ENCODE assay signal across 8 mouse cellular contexts in the genomic region with DNA sequence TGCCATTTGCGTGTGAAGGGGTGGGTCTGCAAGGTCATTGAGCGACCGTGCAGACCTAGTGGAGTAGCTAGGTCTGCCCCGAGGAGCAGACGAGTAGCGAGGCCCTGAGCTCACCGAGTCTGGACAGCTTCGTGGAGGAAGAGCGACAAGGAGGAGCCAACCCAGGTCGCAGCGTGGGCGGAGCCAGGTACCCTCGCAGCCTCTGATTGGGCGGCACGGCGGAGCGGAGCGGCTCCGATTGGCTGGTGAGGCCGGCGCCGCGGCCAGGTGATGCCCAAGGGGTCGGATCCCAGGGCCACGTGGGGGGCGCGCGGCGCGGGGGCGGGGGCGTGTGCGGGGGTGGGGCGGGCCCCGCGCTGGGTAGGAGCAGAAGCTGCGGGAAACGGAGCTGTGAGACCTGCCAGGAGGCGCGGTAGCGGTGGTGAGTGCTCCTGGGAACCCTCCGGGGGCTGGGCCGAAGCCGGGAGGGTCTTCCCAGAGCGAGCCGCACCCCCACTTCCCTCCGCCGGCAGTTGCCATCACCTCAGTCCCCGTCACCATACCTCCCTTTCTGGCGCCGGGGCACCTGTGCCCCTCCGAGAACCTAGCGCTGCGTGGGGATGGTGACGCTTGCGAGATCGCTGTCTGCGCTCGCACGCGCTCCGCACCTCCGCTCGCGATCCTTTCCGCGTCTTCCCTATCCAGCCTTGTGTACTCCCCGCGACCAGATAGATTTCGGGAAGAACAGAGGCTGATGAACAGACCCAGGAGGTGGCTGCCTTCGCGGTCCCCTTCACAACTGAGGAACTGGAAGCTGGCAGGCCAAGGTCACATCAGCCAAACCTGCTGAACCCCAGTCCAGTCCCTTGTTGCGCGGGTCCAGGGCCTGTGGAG. TPM values are rescaled to one million over a fixed set of nuclear protein-coding genes. Genes with fewer than 3 reads are reported as not detected.
DNase-seq lines count a peak whose midpoint lies in the region; ATAC-seq and TF ChIP-seq lines count a peak whose summit lies in the region.

Gene Sh2d5 (plus strand): TSS at position 316 of the 873 bp plus-strand sequence.
Gene Kif17 (plus strand): TSS at position 348 of the 873 bp plus-strand sequence.

- peaks cover 36% of the 10 kb centered on the region for H3K4me1 ChIP-seq in embryonic facial prominence, embryonic 13.5 days
- peaks cover 41% of the 10 kb centered on the region for H3K4me1 ChIP-seq in heart, embryonic 10.5 days
- peaks cover 18% of the 10 kb centered on the region for H3K4me1 ChIP-seq in kidney, embryonic 14.5 days (ENCODE audit: control insufficient read depth, insufficient read depth, low read length)
- peaks cover 15% of the 10 kb centered on the region for H3K4me1 ChIP-seq in midbrain, postnatal 0 days (ENCODE audit: insufficient read depth, low read length)
- H3K4me1 ChIP-seq in stomach, embryonic 14.5 days (ENCODE audit: control insufficient read depth, insufficient read depth, low read length): peaks cover 17% of the 10 kb centered on the region

- DNase-seq in B cell, adult 2 months: peak; percentile 77
- DNase-seq in adrenal gland, postnatal 4 days (ENCODE audit: low spot score in 2 of 2): peak; percentile 35 to 40
- peak; percentile 94 for DNase-seq in heart, embryonic 10.5 days (ENCODE audit: low spot score)
- peak; percentile 84 for DNase-seq in liver
- DNase-seq in midbrain, postnatal 0 days (ENCODE audit: low spot score): peak; percentile 92

- peak; percentile 88 for ATAC-seq in embryonic facial prominence, embryonic 13.5 days (ENCODE audit: insufficient number of reproducible peaks, insufficient read depth, low FRiP score, low TSS enrichment, low read depth)
- peak; percentile 88 for ATAC-seq in kidney, embryonic 14.5 days (ENCODE audit: low FRiP score, low TSS enrichment)
- ATAC-seq in midbrain, postnatal 0 days (ENCODE audit: low FRiP score): peak; percentile 94
- peak; percentile 85 for ATAC-seq in stomach, embryonic 14.5 days (ENCODE audit: insufficient number of reproducible peaks, insufficient read depth, low FRiP score, low read depth)

- peak within 1 kb of the TSS; percentile 56 for H3K4me3 ChIP-seq in embryonic facial prominence, embryonic 13.5 days
- H3K4me3 ChIP-seq in heart, embryonic 10.5 days: peak within 1 kb of the TSS; percentile 71
- peak within 1 kb of the TSS; percentile 49 for H3K4me3 ChIP-seq in kidney, embryonic 14.5 days (ENCODE audit: low read length)
- peak within 1 kb of the TSS; percentile 61 for H3K4me3 ChIP-seq in midbrain, postnatal 0 days (ENCODE audit: low read depth, low read length)
- peak within 1 kb of the TSS; percentile 42 for H3K4me3 ChIP-seq in stomach, embryonic 14.5 days (ENCODE audit: low read depth, low read length)

- TF ChIP-seq CTCF in midbrain, postnatal 0 days (IDR thresholded peaks at IDR 0.05): no peak

- under 1% methylated on average over 74 of the region's 74 CpGs for WGBS in embryonic facial prominence, embryonic 13.5 days
- under 1% methylated on average over 65 of the region's 74 CpGs for WGBS in heart, embryonic 10.5 days
- WGBS in kidney, embryonic 14.5 days: under 1% methylated on average over 58 of the region's 74 CpGs
- WGBS in midbrain, postnatal 0 days: under 1% methylated on average over 49 of the region's 74 CpGs
- WGBS in stomach, embryonic 14.5 days: 2% methylated on average over 59 of the region's 74 CpGs

- peaks cover 24% of the 10 kb centered on the region for H3K36me3 ChIP-seq in embryonic facial prominence, embryonic 13.5 days
- H3K36me3 ChIP-seq in heart, embryonic 10.5 days: peaks cover 20% of the 10 kb centered on the region
- peaks cover 17% of the 10 kb centered on the region; the same call in 1 of the 2 replicates for H3K36me3 ChIP-seq in kidney, embryonic 14.5 days (ENCODE audit: control insufficient read depth, insufficient read depth, low read length)
- peaks cover 1% of the 10 kb centered on the region; the same call in 1 of the 2 replicates for H3K36me3 ChIP-seq in midbrain, postnatal 0 days (ENCODE audit: insufficient read depth, low read length)
- H3K36me3 ChIP-seq in stomach, embryonic 14.5 days (ENCODE audit: control insufficient read depth, insufficient read depth, low read length): peaks cover under 1% of the 10 kb centered on the region; the same call in 1 of the 2 replicates

- H3K27me3 ChIP-seq in embryonic facial prominence, embryonic 13.5 days: peaks cover 37% of the 10 kb centered on the region
- peaks cover 65% of the 10 kb centered on the region for H3K27me3 ChIP-seq in heart, embryonic 10.5 days (ENCODE audit: insufficient read depth, poor library complexity, severe bottlenecking)
- H3K27me3 ChIP-seq in kidney, embryonic 14.5 days (ENCODE audit: control insufficient read depth, insufficient read depth, low read length): peaks cover 13% of the 10 kb centered on the region
- no peaks in the 10 kb centered on the region for H3K27me3 ChIP-seq in midbrain, postnatal 0 days (ENCODE audit: insufficient read depth, low read length)
- peaks cover 16% of the 10 kb centered on the region for H3K27me3 ChIP-seq in stomach, embryonic 14.5 days (ENCODE audit: control insufficient read depth, insufficient read depth, low read length)

- H3K9ac ChIP-seq in embryonic facial prominence, embryonic 13.5 days: peak within 1 kb of the TSS; percentile 67
- peak within 1 kb of the TSS; percentile 56 for H3K9ac ChIP-seq in kidney, embryonic 14.5 days (ENCODE audit: low read depth, low read length)
- peak within 1 kb of the TSS; percentile 70 for H3K9ac ChIP-seq in midbrain, postnatal 0 days (replicated peaks; ENCODE audit: low read length, poor library complexity, severe bottlenecking)
- 0 out of 2 replicates have a peak within 1 kb of the TSS, but pooled peaks have one; percentile 2 for H3K9ac ChIP-seq in stomach, embryonic 14.5 days (replicated peaks; ENCODE audit: low read depth, low read length)

- H3K9me3 ChIP-seq in embryonic facial prominence, embryonic 13.5 days: no peaks in the 10 kb centered on the region
- no peaks in the 10 kb centered on the region for H3K9me3 ChIP-seq in heart, embryonic 10.5 days
- H3K9me3 ChIP-seq in kidney, embryonic 14.5 days (ENCODE audit: control insufficient read depth, low read length): no peaks in the 10 kb centered on the region
- H3K9me3 ChIP-seq in midbrain, postnatal 0 days (ENCODE audit: low read length): no peaks in the 10 kb centered on the region
- H3K9me3 ChIP-seq in stomach, embryonic 14.5 days (ENCODE audit: control insufficient read depth, low read depth, low read length): no peaks in the 10 kb centered on the region

- H3K27ac ChIP-seq in embryonic facial prominence, embryonic 13.5 days: no peak within 1 kb of the TSS
- H3K27ac ChIP-seq in heart, embryonic 10.5 days: peak within 1 kb of the TSS; percentile 53; the same call in 1 of the 2 replicates
- no peak within 1 kb of the TSS for H3K27ac ChIP-seq in kidney, embryonic 14.5 days (ENCODE audit: low read depth, low read length)
- peak within 1 kb of the TSS; percentile 55 for H3K27ac ChIP-seq in midbrain, postnatal 0 days (ENCODE audit: low read depth, low read length)
- H3K27ac ChIP-seq in stomach, embryonic 14.5 days (ENCODE audit: low read length): no peak within 1 kb of the TSS

- H3K4me2 ChIP-seq in embryonic facial prominence, embryonic 13.5 days: peak within 1 kb of the TSS; percentile 100
- H3K4me2 ChIP-seq in kidney, embryonic 14.5 days (replicated peaks; ENCODE audit: low read depth, low read length): peak within 1 kb of the TSS; percentile 99
- peak within 1 kb of the TSS; percentile 81 for H3K4me2 ChIP-seq in midbrain, postnatal 0 days (ENCODE audit: low read depth, low read length, poor library complexity, severe bottlenecking)
- H3K4me2 ChIP-seq in stomach, embryonic 14.5 days (replicated peaks; ENCODE audit: low read depth, low read length): peak within 1 kb of the TSS; percentile 100

RNA-seq across cellular contexts. Expression of gene Sh2d5, which starts in this region (rescaled TPM):
- 1 to 10 TPM; 3.7 to 4.5 TPM for total RNA-seq in adrenal gland, postnatal 4 days (2021)
- polyA plus RNA-seq in embryonic facial prominence, embryonic 13.5 days (2015; fragmentation: Nextera tagmentation; extraction: Ambion mirVana): 0.79 and 1.2 TPM in 2 replicates
- 0.65 and 0.89 TPM in 2 replicates for polyA plus RNA-seq in heart, embryonic 10.5 days (2016; fragmentation: Nextera tagmentation; extraction: Ambion mirVana)
- polyA plus RNA-seq in kidney, embryonic 14.5 days (2014; fragmentation: Nextera tagmentation; extraction: Ambion mirVana): 0.47 and 0.60 TPM in 2 replicates
- total RNA-seq in midbrain, postnatal 0 days (2014; rRNA removed): 23.8 and 29.8 TPM in 2 replicates
- polyA plus RNA-seq in midbrain, postnatal 0 days (2015; fragmentation: Nextera tagmentation; extraction: Ambion mirVana): 18.4 and 19.2 TPM in 2 replicates
- 0.41 and 0.48 TPM in 2 replicates for polyA plus RNA-seq in stomach, embryonic 14.5 days (2014; fragmentation: Nextera tagmentation; extraction: Ambion mirVana)

RNA-seq across cellular contexts. Expression of gene Kif17, which starts in this region (rescaled TPM):
- 1 to 10 TPM; 5.6 to 6.7 TPM for total RNA-seq in adrenal gland, postnatal 4 days (2021)
- 1.4 and 1.7 TPM in 2 replicates for polyA plus RNA-seq in embryonic facial prominence, embryonic 13.5 days (2015; fragmentation: Nextera tagmentation; extraction: Ambion mirVana)
- 0.60 and 0.64 TPM in 2 replicates for polyA plus RNA-seq in heart, embryonic 10.5 days (2016; fragmentation: Nextera tagmentation; extraction: Ambion mirVana)
- 0.81 and 0.99 TPM in 2 replicates for polyA plus RNA-seq in kidney, embryonic 14.5 days (2014; fragmentation: Nextera tagmentation; extraction: Ambion mirVana)
- total RNA-seq in midbrain, postnatal 0 days (2014; rRNA removed): 3.3 and 5.0 TPM in 2 replicates
- polyA plus RNA-seq in midbrain, postnatal 0 days (2015; fragmentation: Nextera tagmentation; extraction: Ambion mirVana): 6.0 and 6.3 TPM in 2 replicates
- 0.98 and 1.5 TPM in 2 replicates for polyA plus RNA-seq in stomach, embryonic 14.5 days (2014; fragmentation: Nextera tagmentation; extraction: Ambion mirVana)

Comparison
In these comparisons a context has a peak if more than half of its experiments do, and no peak if none do; other contexts are left out.
1. Peak in DNase-seq, H3K4me3 ChIP-seq and H3K27ac ChIP-seq in heart, embryonic 10.5 days; RNA of the genes that start here not detected or under 1 TPM.
2. Peak in ATAC-seq, H3K4me3 ChIP-seq, H3K9ac ChIP-seq and H3K4me2 ChIP-seq in kidney, embryonic 14.5 days; RNA of the genes that start here not detected or under 1 TPM.
3. DNase-seq: peak in every context shown above with its lines; median percentile 94 in heart, embryonic 10.5 days; 92 in midbrain, postnatal 0 days; 84 in liver; 77 in B cell, adult 2 months; 38 in adrenal gland, postnatal 4 days.
4. H3K9ac ChIP-seq: peak in every context shown above with its lines; median percentile 70 in midbrain, postnatal 0 days; 67 in embryonic facial prominence, embryonic 13.5 days; 56 in kidney, embryonic 14.5 days; 2 in stomach, embryonic 14.5 days.